Mouse (Mus musculus) small intestine, adult 2 months (tissue): ENCODE results near the gene Cx3cl1.

ENCODE experiments used
- CTCF ChIP-seq: fragments of 200-500 bp; IDR thresholded peaks from 2 replicates; pipeline ENCODE4 v1.5.1; 2012; ENCODE audit warnings: low read depth, mild to moderate bottlenecking, control low read depth, inconsistent platforms, low read length, moderate library complexity, mixed read lengths; ENCODE audit not compliant: insufficient replicate concordance, insufficient read length; ENCODE audit errors: extremely low read depth
- POLR2A ChIP-seq: fragments of 200-500 bp; IDR thresholded peaks from 2 replicates; pipeline ENCODE4 v1.6.1; 2012; ENCODE audit warnings: low read depth, mild to moderate bottlenecking, control low read depth, inconsistent platforms, low read length, moderate library complexity

GRCm38 (mm10) chr8:94776346-94776745 is 4.5 kb downstream of the Cx3cl1 start:
- TF ChIP-seq CTCF (no peak), POLR2A (no peak)
